Mouse (Mus musculus) brain, embryonic 14.5 days (tissue): ENCODE data around the gene Gpc6.

Experiments
- CTCF ChIP-seq: fragments of 200-500 bp; IDR thresholded peaks from 2 replicates; pipeline ENCODE4 v1.5.1; 2012; ENCODE audit warnings: inconsistent platforms, mild to moderate bottlenecking, moderate library complexity, borderline replicate concordance; ENCODE audit not compliant: insufficient read depth, insufficient read length; ENCODE audit errors: extremely low read depth
- POLR2A ChIP-seq: fragments of 200-500 bp; IDR thresholded peaks from 2 replicates; pipeline ENCODE4 v1.6.1; 2012; ENCODE audit warnings: mild to moderate bottlenecking, inconsistent platforms, borderline replicate concordance; ENCODE audit not compliant: poor library complexity, insufficient read depth, insufficient read length, severe bottlenecking; ENCODE audit errors: extremely low read depth

- TF ChIP-seq POLR2A (no peak), CTCF (no peak)
Observed at GRCm38 (mm10) chr14:117451391-117451991, 526.4 kb downstream of the Gpc6 start.
